Mouse (Mus musculus): ENCODE data around the gene Spats2l. TPM values are rescaled to one million over a fixed set of nuclear protein-coding genes. Genes with fewer than 3 reads are reported as not detected.

Spats2l gene
- polyA plus RNA-seq, 1 experiment, result 0.76 TPM

- no peak overlapping the region for H3K4me2 ChIP-seq (ENCODE audit: low read depth)
- no peaks in the 10 kb centered on the region for H3K36me3 ChIP-seq (ENCODE audit: control insufficient read depth, insufficient read depth)
- no peaks in the 10 kb centered on the region for H3K27me3 ChIP-seq (ENCODE audit: control insufficient read depth, insufficient read depth, insufficient read length)
- no peak overlapping the region for H3K4me3 ChIP-seq
- H3ac ChIP-seq (ENCODE audit: control insufficient read depth, insufficient read length), result no peak overlapping the region
- H3K79me2 ChIP-seq (ENCODE audit: control insufficient read depth, insufficient read depth), result no peaks in the 10 kb centered on the region
- TF ChIP-seq REST (IDR thresholded peaks at IDR 0.05; ENCODE audit: insufficient read depth, insufficient read length) (no peak), MYOD1 (IDR thresholded peaks at IDR 0.05; ENCODE audit: control insufficient read depth in 1 of 3, insufficient read length in 2 of 3, low read depth in 2 of 3) (no peak), MYOG (IDR thresholded peaks at IDR 0.05; ENCODE audit: control insufficient read depth in 1 of 3, insufficient read depth in 1 of 3, insufficient read length in 2 of 3, low read depth in 2 of 3) (no peak), MAX (IDR thresholded peaks at IDR 0.05; ENCODE audit: low read depth) (no peak), POLR2AphosphoS2 (IDR thresholded peaks at IDR 0.05; ENCODE audit: insufficient read length, low read depth) (no peak), POLR2A (IDR thresholded peaks at IDR 0.05; ENCODE audit: insufficient read length, low read depth) (no peak), USF1 (IDR thresholded peaks at IDR 0.05; ENCODE audit: low read depth) (no peak), TCF3 (IDR thresholded peaks at IDR 0.05; ENCODE audit: insufficient read length, low read depth) (no peak), SRF (IDR thresholded peaks at IDR 0.05; ENCODE audit: control insufficient read depth, insufficient read length, low read depth) (no peak), E2F4 (IDR thresholded peaks at IDR 0.05; ENCODE audit: insufficient read depth) (no peak)
Measured at GRCm38 (mm10) chr1:57792212-57792611, 18.2 kb downstream of the Spats2l start.

DNA sequence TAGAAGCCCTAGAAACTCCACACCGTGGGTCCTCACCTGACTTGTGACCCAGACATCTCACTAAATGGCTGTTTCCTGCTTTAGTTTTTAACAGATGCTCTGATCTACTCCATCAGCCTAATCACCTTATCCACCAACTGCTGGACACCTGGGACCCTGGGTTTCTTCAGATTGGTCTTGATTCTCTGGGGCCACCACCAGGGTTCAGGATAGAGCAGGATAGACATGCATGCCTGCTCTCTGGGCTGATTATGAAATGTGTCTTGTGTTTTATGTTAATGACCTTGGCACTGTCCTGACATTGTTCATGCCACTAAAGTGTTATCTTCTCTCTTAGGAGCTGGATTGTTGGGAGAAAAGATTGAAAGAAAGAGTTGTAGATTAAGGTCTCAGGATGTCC lies 21.9 kb downstream of the Spats2l start:
- Histone ChIP-seq H3K36me3 (ENCODE audit: control insufficient read depth, insufficient read depth) (no peaks in the 10 kb centered on the region), H3ac (ENCODE audit: control insufficient read depth, insufficient read length) (no peak overlapping the region), H3K27me3 (ENCODE audit: control insufficient read depth, insufficient read depth, insufficient read length) (no peaks in the 10 kb centered on the region), H3K79me2 (ENCODE audit: control insufficient read depth, insufficient read depth) (no peaks in the 10 kb centered on the region), H3K4me3 (no peak overlapping the region), H3K4me2 (ENCODE audit: low read depth) (no peak overlapping the region)
- TF ChIP-seq USF1 (IDR thresholded peaks at IDR 0.05; ENCODE audit: low read depth), result no peak
- TF ChIP-seq MYOG (IDR thresholded peaks at IDR 0.05; ENCODE audit: control insufficient read depth in 1 of 3, insufficient read depth in 1 of 3, insufficient read length in 2 of 3, low read depth in 2 of 3), result no peak
- TF ChIP-seq TCF12 (IDR thresholded peaks at IDR 0.05; ENCODE audit: insufficient read depth, poor library complexity, severe bottlenecking), result no peak

DNA sequence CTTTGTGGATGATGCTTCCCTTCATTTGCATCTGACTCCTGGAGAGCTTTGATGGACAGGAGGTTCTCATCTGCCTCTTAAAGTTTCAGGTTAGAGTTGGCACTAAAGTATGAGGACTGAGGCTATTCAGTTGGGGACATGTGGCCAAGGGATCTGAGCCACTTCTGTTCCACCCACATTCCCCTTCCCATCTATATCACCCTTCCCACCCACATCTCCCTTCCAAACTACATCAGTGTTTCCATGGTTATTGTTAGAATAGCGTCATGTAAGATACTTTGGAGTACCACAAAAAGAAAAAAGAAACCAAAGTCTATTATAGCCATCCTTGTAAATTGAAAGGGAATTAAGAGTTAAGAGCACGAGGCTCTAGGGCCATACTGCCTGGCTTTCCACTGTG lies 25.4 kb downstream of the Spats2l start:
- Histone ChIP-seq H3K36me3 (ENCODE audit: control insufficient read depth, insufficient read depth) (no peaks in the 10 kb centered on the region), H3K4me3 (no peak overlapping the region), H3ac (ENCODE audit: control insufficient read depth, insufficient read length) (no peak overlapping the region), H3K27me3 (ENCODE audit: control insufficient read depth, insufficient read depth, insufficient read length) (no peaks in the 10 kb centered on the region), H3K4me2 (ENCODE audit: low read depth) (no peak overlapping the region), H3K79me2 (ENCODE audit: control insufficient read depth, insufficient read depth) (no peaks in the 10 kb centered on the region)
- TF ChIP-seq REST (IDR thresholded peaks at IDR 0.05; ENCODE audit: insufficient read depth, insufficient read length), result no peak
- TF ChIP-seq MYOD1 (IDR thresholded peaks at IDR 0.05; ENCODE audit: control insufficient read depth in 1 of 3, insufficient read length in 2 of 3, low read depth in 2 of 3), result no peak
- no peak for TF ChIP-seq POLR2A (IDR thresholded peaks at IDR 0.05; ENCODE audit: insufficient read length, low read depth)
- TF ChIP-seq POLR2AphosphoS2 (IDR thresholded peaks at IDR 0.05; ENCODE audit: insufficient read length, low read depth), result no peak
- no peak for TF ChIP-seq TCF12 (IDR thresholded peaks at IDR 0.05; ENCODE audit: insufficient read depth, poor library complexity, severe bottlenecking)
- no peak for TF ChIP-seq MYOG (IDR thresholded peaks at IDR 0.05; ENCODE audit: control insufficient read depth in 1 of 3, insufficient read depth in 1 of 3, insufficient read length in 2 of 3, low read depth in 2 of 3)
- no peak for TF ChIP-seq CEBPB (IDR thresholded peaks at IDR 0.05; ENCODE audit: insufficient read depth, poor library complexity, severe bottlenecking)
- no peak for TF ChIP-seq SRF (IDR thresholded peaks at IDR 0.05; ENCODE audit: control insufficient read depth, insufficient read length, low read depth)
- TF ChIP-seq TCF3 (IDR thresholded peaks at IDR 0.05; ENCODE audit: insufficient read length, low read depth), result no peak
- no peak for TF ChIP-seq MAX (IDR thresholded peaks at IDR 0.05; ENCODE audit: low read depth)
- no peak for TF ChIP-seq E2F4 (IDR thresholded peaks at IDR 0.05; ENCODE audit: insufficient read depth)
- no peak for TF ChIP-seq USF1 (IDR thresholded peaks at IDR 0.05; ENCODE audit: low read depth)

GRCm38 (mm10) chr1:57800846-57801245 lies 26.9 kb downstream of the Spats2l start:
- Histone ChIP-seq H3ac (ENCODE audit: control insufficient read depth, insufficient read length) (no peak overlapping the region), H3K4me3 (no peak overlapping the region), H3K4me2 (ENCODE audit: low read depth) (no peak overlapping the region), H3K36me3 (ENCODE audit: control insufficient read depth, insufficient read depth) (no peaks in the 10 kb centered on the region), H3K27me3 (ENCODE audit: control insufficient read depth, insufficient read depth, insufficient read length) (no peaks in the 10 kb centered on the region), H3K79me2 (ENCODE audit: control insufficient read depth, insufficient read depth) (no peaks in the 10 kb centered on the region)
- TF ChIP-seq CEBPB (IDR thresholded peaks at IDR 0.05; ENCODE audit: insufficient read depth, poor library complexity, severe bottlenecking) (no peak), MYOD1 (IDR thresholded peaks at IDR 0.05; ENCODE audit: control insufficient read depth in 1 of 3, insufficient read length in 2 of 3, low read depth in 2 of 3) (no peak), SRF (IDR thresholded peaks at IDR 0.05; ENCODE audit: control insufficient read depth, insufficient read length, low read depth) (no peak), POLR2A (IDR thresholded peaks at IDR 0.05; ENCODE audit: insufficient read length, low read depth) (no peak)

- no peaks in the 10 kb centered on the region for H3K27me3 ChIP-seq (ENCODE audit: control insufficient read depth, insufficient read depth, insufficient read length)
Measured at GRCm38 (mm10) chr1:57806126-57806525, 32.2 kb downstream of the Spats2l start.

More at GRCm38 (mm10) chr1:57806126-57806525, 32.2 kb downstream of the Spats2l start:
- Histone ChIP-seq H3K4me3 (no peak overlapping the region), H3K4me2 (ENCODE audit: low read depth) (no peak overlapping the region), H3ac (ENCODE audit: control insufficient read depth, insufficient read length) (no peak overlapping the region), H3K79me2 (ENCODE audit: control insufficient read depth, insufficient read depth) (no peaks in the 10 kb centered on the region), H3K36me3 (ENCODE audit: control insufficient read depth, insufficient read depth) (no peaks in the 10 kb centered on the region)
- no peak for TF ChIP-seq MYOD1 (IDR thresholded peaks at IDR 0.05; ENCODE audit: control insufficient read depth in 1 of 3, insufficient read length in 2 of 3, low read depth in 2 of 3)
- no peak for TF ChIP-seq REST (IDR thresholded peaks at IDR 0.05; ENCODE audit: insufficient read depth, insufficient read length)
- TF ChIP-seq POLR2A (IDR thresholded peaks at IDR 0.05; ENCODE audit: insufficient read length, low read depth), result no peak
- no peak for TF ChIP-seq TCF12 (IDR thresholded peaks at IDR 0.05; ENCODE audit: insufficient read depth, poor library complexity, severe bottlenecking)
- TF ChIP-seq MYOG (IDR thresholded peaks at IDR 0.05; ENCODE audit: control insufficient read depth in 1 of 3, insufficient read depth in 1 of 3, insufficient read length in 2 of 3, low read depth in 2 of 3), result no peak
- no peak for TF ChIP-seq E2F4 (IDR thresholded peaks at IDR 0.05; ENCODE audit: insufficient read depth)
- TF ChIP-seq CEBPB (IDR thresholded peaks at IDR 0.05; ENCODE audit: insufficient read depth, poor library complexity, severe bottlenecking), result no peak
- no peak for TF ChIP-seq POLR2AphosphoS2 (IDR thresholded peaks at IDR 0.05; ENCODE audit: insufficient read length, low read depth)
- no peak for TF ChIP-seq TCF3 (IDR thresholded peaks at IDR 0.05; ENCODE audit: insufficient read length, low read depth)
- TF ChIP-seq USF1 (IDR thresholded peaks at IDR 0.05; ENCODE audit: low read depth), result no peak
